Mouse (Mus musculus): ENCODE results near the gene Sirt4.

DNA sequence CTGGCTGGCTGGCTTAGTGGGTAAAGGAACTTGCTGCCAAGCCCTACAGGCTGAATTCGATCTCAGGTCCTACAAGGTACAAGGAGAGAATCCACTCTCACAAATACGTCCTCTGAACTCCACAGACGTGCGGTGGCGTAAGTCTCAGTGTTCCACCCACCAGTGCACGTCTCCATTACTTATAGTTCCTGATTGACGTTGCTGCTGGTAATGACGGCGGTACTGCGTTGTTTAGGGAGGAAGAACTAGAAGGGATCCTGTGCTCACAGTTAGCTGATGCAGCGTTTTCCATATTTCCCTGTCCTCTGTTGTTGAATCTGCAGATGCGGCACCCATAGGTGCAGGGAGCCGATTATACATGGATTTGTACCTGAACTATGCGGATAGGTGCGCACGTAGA lies 29.2 kb upstream of the Sirt4 start:
- TF ChIP-seq CTCF (IDR thresholded peaks at IDR 0.05; ENCODE audit: low read depth, low read length) (no peak), POLR2A (IDR thresholded peaks at IDR 0.05; ENCODE audit: extremely low read depth, insufficient read depth, low read length) (no peak)
